Mouse (Mus musculus): ENCODE results near the gene Ephb6.
"Not testable (repeated sequence)": the region's sequence is repeated elsewhere in the genome, so short reads cannot be mapped to it uniquely, and the experiment has no call there.

GRCm38 (mm10) chr6:41563104-41563951 lies 42.0 kb upstream of the Ephb6 start:
- not testable (repeated sequence) for TF ChIP-seq CTCF (conservative IDR thresholded peaks at IDR 0.05; ENCODE audit: low read length); POU5F1 (IDR thresholded peaks at IDR 0.05; ENCODE audit: borderline replicate concordance, low read length)
